Mouse (Mus musculus) layer of hippocampus, postnatal 25 days (tissue): ENCODE results near the gene Tet1. TPM values are rescaled to one million over a fixed set of nuclear protein-coding genes. Genes with fewer than 3 reads are reported as not detected.
A peak's percentile ranks its signal among the peaks of the same experiment; 100 is the strongest.

Experiments used
- DNase-seq, 2 experiments: peaks; one replicate each; pipeline ENCODE4 v3.0.0; 2022; ENCODE audit warnings: mixed read lengths in 2 of 2, low spot score in 1 of 2; ENCODE audit errors: extremely low spot score in 1 of 2
- total RNA-seq, 2 experiments: library from RNA; stranded (reverse); gene quantifications; 2 replicates each; pipeline ENCODE4 v1.2.3; 2021

The Tet1 gene
- total RNA-seq, 2 experiments from 2014 or later: 20.5 to 27.6 TPM

DNA sequence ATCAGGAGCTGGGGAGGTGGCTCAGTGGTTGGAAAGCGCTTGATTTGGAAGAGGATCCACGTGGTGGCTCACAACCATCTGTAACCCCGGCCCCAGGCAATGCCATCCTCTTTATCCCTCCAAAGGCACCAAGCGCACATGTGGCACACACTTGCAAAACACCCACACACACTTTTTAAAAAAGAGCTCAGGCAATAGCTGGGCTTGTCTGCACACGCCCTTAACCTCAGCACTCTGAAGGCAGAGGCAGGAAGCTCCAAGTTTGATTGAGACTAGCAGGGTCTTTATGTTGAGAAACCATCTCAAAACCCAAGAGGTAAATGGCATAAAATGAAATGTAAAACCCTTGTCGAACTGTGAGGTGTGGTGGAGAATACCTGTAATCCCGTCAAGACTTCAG lies 57.2 kb downstream of the Tet1 start:
- DNase-seq: no peak

DNA sequence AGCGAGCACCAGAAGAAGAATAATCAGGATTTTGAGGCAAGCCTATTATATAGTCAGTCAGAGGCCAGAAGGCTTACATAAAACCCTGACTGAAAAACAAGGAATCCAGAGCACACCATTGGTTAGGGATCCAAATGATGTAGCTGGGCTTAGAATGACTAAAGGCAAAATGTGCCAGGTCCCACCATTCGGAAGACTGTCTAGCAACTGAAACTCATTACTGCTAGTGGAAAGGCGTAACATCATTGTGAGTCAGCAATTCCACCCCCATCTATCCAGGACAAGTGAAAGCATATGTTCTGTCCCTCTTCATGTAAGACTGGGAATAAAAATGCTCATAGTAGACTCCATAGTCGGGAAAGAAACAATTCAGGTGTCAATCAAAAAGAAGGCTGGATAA lies 57.8 kb downstream of the Tet1 start:
- DNase-seq: no peak

DNA sequence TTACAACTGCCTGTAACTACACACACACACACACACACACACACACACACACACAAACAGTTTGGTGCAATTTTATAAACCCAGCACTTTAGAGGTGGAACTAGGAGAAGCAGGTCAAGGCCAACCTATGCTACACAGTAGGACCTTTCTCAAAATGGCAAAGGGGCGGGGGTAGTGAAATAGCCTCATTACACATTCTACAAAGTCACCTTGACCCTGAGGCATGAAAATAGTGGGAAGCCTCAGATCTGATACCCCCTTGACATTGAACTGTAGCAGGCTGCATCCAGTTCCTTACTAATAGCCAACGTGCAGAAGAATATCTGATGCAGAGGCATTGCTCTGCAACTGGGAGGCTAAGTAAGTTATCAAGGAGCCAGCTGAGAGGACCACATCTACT lies 60.0 kb downstream of the Tet1 start:
- no peak for DNase-seq

DNA sequence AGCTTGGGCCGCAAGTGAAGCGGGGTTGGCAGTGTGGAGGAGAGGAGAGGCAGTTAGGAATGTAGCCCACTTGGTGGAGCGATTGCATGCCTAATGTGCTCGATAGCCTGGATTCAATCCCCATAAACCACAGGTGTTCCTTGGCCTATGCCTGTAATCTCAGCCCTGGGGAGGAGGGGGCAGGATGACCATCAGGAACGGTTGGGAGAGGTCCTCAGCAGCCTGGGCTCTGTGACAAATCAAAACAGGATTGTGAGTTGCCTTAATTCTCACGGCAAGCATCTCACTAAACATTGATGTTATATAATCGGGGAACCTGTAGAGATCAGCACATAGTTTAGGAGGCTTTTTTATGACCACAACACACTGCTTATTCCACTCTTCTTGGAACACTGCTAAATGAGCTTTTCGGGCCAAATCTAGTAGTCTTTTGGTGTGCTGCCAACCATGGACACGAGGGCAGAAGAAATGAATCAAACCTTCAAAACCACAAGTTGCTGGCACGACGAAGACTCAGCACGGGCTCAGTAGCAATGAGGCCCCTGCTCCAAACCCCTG lies 61.6 kb downstream of the Tet1 start:
- peak; percentile 36 to 38 for DNase-seq

DNA sequence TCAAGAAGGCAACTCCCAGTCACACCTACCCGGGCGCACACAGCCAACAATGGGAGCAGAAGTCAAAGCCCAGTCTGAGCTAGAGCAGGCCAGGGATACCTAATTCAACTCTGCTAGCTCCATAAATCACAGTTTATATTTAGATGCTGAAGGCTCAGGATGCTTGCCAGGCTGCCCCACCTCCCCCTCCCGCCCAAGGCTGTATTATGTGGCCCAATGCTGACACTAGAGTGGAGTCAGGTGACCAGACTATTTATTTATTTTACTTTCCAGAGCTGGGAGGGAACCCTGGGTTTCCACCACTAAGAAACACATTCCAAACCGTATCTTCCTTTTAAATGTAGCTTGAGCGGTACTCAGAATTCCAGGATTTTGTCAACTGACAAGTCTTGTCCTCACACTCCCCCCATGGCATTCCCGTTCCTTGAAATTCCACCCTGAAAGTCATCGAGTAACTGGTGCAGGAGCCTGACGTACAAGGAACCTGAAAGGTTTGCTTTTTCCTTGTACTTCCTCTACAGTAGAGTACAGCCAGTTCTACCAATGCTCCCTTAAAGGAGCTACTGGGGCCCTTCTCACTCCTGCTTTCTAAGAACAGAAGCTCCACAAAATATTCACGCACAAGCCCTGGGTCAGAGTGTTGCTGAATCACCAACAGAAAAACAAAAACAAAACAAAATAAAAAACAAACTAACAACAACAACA lies 64.9 kb downstream of the Tet1 start:
- no peak for DNase-seq

DNA sequence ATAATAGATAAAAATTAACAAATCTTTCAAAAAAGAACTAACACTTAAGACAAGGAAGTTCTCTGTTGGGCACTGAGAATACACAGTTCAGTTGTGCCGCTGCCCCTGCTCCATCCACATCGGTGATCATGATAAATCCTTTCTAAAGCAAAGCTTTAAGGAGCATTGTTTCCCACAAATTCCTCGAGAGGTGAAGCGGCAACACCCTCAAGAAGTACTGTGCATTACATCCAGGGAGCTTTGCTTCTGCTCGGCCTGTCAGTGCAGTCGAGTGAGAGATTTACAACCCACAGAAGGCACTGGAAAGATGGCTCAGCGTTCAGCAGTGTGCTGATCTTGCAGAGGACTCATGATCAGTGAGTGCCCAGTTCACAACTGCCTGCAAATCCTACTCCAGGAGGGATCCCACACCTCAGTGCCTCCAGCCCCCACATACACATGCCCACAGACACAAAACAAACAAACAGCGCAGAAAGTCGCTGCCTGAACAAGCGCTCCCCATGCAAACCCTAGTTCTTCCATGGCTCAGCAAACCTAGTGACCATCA lies 66.8 kb downstream of the Tet1 start:
- no peak for DNase-seq

DNA sequence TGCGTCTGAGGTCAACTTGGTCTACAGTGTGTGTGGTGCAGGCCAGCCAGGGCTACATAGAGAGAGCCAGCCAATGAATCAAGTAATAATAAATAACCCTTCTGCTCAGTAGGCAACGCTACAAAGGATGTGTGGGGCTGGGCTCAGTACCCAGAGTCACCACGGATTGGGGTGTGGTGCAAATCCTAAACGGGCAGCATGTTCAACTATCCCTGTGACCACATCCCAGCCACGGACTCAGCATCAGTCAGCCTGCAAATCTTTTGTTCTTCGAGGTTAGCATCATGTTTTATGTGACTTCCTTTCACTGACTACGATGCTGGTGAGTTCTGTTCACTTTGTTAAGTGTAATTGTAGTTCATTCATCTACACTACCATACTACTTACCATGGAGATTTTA lies 68.1 kb downstream of the Tet1 start:
- no peak for DNase-seq

DNA sequence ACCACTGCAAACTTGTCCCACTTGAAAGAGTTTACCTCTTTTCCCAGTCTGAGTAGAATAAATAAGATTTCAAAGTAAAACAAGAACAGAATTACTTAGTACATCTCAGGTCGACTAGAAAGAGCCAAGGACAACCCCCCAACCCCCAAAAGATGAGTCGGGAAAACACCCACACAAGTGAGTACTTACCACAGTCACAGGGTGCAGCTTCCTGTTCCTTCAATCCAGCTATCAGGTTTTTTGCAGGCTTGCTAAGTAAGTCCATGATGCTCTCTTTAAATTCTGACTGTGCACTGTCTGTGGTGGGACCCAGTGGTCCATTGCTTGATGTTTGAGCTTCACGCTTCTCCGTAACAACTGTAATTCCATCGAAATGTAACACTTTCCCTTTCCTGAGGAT lies 70.8 kb downstream of the Tet1 start:
- DNase-seq: no peak

DNA sequence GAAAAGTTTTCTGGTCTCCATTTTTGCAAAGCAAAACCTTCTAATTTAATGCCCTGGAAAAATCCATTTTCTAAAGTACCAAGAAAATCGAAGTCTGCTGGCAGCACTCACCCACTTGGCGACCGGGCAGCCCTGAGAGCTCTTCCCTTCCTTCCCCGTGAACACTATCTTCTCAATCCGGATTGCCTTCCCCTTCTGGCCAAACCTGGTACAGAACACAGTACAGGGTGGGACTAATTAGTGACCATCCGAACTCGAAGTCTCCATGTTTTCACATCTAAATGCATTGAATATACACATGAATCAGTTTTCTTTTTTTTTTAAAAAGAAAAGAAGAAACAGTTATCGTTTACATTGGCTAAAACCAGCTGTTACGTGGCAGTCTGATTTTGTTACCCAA lies 76.0 kb downstream of the Tet1 start:
- DNase-seq: no peak

DNA sequence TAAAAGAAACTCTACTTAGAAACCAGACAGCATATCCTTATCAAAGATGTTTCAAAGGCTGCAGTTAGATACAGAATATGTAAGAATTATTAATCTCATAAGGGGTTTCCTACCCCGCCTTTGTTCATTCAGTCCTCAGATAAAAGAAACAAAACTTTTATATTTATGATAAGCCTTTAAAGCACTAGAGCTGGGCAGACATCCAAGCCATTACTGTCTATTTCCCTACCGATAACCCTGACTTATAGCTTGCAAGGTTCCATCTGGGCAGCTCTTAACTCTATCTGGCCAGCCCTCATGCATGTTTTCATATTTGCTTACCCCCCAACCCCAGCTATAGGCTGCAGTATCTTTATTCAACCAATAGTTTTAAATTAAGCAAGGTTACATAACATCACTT lies 77.2 kb downstream of the Tet1 start:
- no peak for DNase-seq

DNA sequence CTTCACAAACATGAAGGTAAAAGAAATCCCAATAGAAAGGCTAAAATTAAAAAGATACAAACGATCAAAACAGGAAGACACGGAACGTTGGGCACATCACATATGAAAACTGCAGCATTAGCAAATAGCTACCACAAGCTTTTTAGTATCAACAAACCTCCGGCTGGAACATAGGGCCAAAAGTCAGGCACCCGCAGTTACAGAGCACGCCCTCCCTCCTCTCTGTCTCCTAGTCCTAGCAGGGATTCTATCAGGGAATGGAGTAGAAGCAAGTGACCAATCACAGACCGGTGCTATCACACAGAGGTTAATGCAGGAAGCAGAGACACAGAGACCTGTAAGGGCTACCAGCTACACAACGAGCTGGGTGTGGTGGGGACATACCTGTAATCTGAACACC lies 84.3 kb downstream of the Tet1 start:
- DNase-seq: no peak

DNA sequence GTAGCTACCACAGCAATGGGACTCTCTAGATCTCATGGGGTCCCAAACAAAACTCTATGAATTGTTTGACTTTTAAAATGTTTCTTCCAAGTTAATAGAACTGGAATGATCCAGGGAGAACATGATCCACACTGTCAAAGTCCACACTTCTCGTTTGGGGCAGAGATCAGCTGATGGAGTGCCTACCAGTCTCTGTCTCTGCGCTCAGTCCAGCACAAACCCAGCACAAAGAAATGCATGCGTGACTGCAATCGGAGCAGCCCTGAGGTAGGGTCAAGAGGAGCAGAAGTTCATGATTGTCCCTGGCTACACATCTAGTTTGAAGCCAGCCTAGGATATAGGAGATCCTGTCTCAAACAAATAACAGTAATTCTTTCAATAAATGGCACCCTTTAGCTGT lies 85.4 kb downstream of the Tet1 start:
- DNase-seq: no peak

DNA sequence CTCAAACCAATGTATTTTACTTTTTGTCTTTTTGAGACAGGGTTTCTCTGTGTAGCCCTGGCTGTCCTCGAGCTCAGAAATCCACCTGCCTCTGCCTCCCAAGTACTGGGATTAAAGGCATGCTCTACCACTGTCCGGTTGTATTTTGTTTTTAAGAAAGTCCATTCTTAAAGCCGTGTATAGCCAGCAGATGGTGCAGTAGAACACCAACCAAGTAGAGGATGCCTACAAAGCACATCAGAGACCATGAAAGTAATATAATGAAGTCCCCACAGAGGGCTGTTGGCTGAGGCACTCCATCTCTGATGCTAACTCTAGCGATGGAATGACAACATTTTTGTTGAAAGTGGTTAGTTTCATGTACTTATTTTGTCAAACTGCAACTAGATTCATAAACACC lies 98.8 kb downstream of the Tet1 start:
- no peak for DNase-seq

DNA sequence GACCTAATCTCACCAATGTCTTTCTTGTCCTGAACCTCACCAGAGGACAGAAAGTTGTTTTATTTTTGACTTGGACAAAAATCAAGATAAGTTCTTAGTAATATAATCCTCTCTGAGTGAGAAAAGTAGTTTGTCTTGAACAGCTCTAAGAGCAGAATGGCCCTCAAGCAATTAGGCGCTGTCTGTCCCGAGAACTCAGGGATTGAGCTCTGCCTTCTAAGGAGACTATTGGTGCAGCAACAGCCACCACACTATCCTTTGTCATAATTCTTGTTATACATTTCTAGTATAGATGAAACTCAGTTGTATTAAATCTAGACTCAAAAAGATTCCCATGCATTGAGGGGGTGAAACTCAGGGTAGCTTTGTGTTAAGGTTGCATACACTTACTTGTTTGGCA lies 100.0 kb downstream of the Tet1 start:
- DNase-seq: no peak

DNA sequence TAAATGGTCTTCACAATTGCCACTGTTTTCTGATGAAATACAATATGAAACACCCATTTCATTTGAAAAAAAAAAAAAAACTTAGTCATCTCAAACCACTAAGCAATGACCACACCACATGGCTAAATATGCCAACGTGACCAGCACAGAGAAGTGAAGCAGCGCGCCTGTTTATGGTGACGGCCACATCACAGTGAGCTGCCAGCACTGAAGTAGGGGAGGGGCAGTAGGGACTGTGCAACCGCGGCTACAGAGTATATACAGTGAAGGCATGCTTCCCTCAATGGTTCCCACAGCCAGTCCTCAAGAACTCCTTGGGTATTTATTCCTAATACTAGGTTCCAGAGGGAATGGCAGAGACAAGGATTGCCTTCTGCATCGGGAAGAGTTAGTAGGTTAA lies 100.5 kb downstream of the Tet1 start:
- no peak for DNase-seq

DNA sequence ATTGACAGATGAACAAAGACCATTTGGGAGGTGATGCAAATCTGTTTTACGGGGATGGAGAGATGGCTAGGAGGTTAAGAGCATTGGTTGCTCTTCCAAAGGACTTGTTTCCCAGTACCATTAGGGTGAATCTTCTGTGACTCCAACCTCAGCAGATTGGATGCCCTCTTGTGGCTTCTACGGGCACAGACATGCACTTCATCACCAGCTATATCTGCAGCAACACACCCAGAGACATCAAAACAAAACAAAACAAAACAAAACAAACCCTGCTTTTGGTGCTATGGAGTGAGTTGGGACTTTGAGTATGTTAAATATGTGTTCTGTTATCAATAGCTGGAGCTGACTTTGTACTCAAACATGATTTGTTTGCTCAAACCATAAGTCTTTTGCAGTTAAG lies 104.7 kb downstream of the Tet1 start:
- DNase-seq: no peak

DNA sequence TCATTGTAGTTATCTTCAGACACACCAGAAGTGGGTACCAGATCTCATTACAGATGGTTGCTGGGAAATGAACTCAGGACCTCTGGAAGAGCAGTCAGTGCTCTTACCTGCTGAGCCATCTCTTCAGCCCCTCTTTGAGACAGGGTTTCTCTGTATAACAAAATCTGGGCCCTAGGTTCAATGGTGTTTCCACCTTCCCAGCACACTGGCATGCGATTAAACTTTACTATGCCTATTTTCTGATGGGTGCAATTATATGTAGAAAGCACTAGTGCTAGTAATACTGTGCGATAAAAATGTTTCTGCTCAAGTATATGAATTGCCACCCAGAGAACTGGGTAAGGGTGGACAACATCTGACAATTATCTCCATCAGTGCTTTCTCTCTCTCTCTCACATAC lies 105.5 kb downstream of the Tet1 start:
- DNase-seq: no peak

DNA sequence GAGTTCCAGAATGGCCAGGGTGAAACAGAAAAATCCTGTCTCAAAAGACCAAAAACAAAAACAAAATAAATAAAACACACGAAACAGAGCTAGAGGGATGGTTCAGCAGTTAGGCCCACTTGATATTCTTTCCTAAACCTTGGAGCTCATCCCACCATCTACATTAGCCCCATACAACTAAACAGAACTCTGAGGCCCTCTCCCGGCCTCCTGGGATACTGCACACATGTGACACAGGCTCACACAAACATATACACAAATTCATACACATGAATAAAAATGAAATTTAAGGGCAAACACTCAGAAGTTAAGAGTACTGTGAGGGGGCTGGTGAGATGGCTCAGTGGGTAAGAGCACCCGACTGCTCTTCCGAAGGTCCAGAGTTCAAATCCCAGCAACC lies 114.6 kb downstream of the Tet1 start:
- DNase-seq: no peak

DNA sequence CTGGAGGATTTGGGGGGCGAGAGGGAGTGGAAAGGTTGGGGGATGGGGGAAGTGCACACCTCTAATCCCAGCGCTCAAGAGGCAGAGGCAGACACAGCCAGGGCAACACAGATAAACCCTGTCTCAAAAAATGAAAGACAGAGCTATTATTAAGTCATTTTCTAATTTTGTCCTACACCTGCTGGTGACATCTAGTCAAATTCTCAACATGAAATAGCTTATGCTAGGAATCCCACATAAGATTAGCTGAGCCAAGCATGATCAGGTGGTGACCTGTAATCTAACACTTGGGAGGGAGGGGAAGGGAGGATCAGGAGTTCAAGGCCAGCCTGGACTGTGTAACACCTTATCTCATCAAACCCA lies 115.7 kb downstream of the Tet1 start:
- no peak for DNase-seq

DNA sequence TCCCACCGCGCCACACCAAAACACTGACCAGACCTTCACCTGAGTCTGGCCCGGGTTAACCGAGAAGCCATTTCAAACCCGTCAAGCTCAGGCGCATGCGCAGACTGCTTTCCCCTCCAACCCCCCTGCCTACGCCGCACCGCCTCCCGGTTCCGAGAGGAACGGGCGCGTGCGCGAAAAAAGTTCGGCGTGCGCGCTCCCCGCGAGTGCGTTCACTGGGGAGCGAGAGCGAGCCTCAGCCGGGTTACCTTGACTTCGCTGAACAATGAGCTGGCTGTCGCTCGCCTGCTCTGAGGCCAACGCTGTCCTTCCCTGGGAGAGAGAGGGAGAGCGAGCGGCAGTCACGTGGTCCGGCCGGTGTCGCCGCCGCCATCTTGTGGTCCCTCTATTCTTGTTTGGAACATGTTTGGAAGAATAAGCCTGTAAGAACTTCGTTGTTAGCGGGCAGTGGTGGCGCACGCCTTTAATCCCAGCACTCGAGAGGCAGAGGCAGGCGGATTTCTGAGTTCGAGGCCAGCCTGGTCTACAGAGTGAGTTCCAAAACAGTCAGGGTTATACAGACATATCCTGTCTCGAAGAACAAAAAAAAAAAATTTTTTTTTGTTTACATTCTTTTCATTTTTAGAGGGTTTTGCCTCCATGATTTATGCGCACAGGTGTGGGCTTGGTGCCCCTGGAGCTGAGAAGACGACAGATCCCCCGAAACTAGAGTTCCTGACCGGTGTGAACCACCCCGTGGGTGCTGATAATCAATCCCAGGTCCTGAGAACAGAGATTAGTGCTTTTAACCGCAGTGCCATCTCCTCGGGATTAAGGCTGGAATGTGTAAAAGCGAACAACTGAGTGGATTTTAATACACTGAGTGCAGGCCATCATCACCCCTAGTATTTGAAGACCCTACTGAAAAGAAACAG lies 116.4 kb downstream of the Tet1 start, which contains the start of gene Ccar1:
Ccar1 (minus strand) TSS at position 110 of the 914 bp plus-strand sequence.
- peak; percentile 95 to 98 for DNase-seq
